In the genomic region with DNA sequence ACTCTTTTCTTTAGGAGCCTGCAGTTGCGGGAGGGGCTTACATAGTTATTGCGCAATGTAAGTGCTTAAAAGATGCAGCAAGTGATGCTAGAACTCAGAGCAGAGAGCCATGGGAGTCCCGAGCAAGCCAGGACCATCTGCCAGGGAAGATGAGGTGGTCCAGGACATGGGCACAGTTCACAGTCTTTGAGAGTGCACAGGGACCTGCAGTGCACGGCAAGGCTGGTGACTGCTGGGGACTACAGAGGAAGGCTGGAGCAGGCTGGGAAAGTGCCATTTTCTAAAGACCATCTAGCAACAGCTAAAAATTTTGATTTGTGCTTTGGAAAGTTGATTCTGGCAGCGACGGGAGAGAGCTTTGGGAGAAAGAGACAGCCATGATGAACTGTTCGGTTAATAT, we compare ENCODE assay signal across 12 mouse cellular contexts.
DNase-seq lines count a peak whose midpoint lies in the region; ATAC-seq and TF ChIP-seq lines count a peak whose summit lies in the region.
"Had no signal": no experiment of that assay in that cellular context is flagged by ENCODE, and none has a peak within 500 bp of the region (broad histone marks: within the 10 kb centered on the region; RNA-seq: fewer than 3 reads in every experiment).

No protein-coding gene starts in this region.

- no peak for DNase-seq in kidney, adult 2 months
- DNase-seq in kidney, postnatal 36 days, result no peak
- no peak for DNase-seq in embryonic facial prominence, embryonic 10.5 days (ENCODE audit: low spot score)
- no peak for DNase-seq in embryonic facial prominence, embryonic 14.5 days (ENCODE audit: low spot score)
- DNase-seq in thymus, postnatal 10 days (ENCODE audit: low spot score in 2 of 2), result no peak
- DNase-seq: cerebellum, postnatal 10 days; lung, postnatal 14 days had no signal

- H3K36me3 ChIP-seq in kidney, adult 2 months (ENCODE audit: control insufficient read depth, insufficient read depth, low read length), result no peaks in the 10 kb centered on the region
- no peaks in the 10 kb centered on the region for H3K36me3 ChIP-seq in embryonic facial prominence, embryonic 10.5 days (replicated peaks)
- no peaks in the 10 kb centered on the region for H3K36me3 ChIP-seq in embryonic facial prominence, embryonic 14.5 days (ENCODE audit: control insufficient read depth, insufficient read depth, low read length)
- H3K36me3 ChIP-seq in limb, embryonic 12.5 days, result no peaks in the 10 kb centered on the region
- no peaks in the 10 kb centered on the region for H3K36me3 ChIP-seq in forebrain, embryonic 16.5 days (ENCODE audit: control insufficient read depth, insufficient read depth)
- H3K36me3 ChIP-seq: midbrain, embryonic 13.5 days had no signal

- no peak for TF ChIP-seq CTCF in kidney, adult 2 months (conservative IDR thresholded peaks at IDR 0.05; ENCODE audit: insufficient read depth, insufficient read length, low read depth, low read length)

- no peak for TF ChIP-seq POLR2A in kidney, adult 2 months (IDR thresholded peaks at IDR 0.05; ENCODE audit: low read depth, low read length)

- H3K27ac ChIP-seq in kidney, adult 2 months (ENCODE audit: insufficient read depth, low read depth, low read length), result peak overlapping the region; percentile 15
- peak overlapping the region; percentile 57; the same call in 1 of the 2 replicates for H3K27ac ChIP-seq in embryonic facial prominence, embryonic 10.5 days (replicated peaks)
- H3K27ac ChIP-seq in embryonic facial prominence, embryonic 14.5 days (replicated peaks; ENCODE audit: low read depth, low read length), result peak overlapping the region; percentile 63
- H3K27ac ChIP-seq in limb, embryonic 12.5 days, result peak overlapping the region; percentile 53; the same call in 1 of the 2 replicates
- H3K27ac ChIP-seq in forebrain, embryonic 16.5 days (ENCODE audit: low read length), result no peak overlapping the region
- H3K27ac ChIP-seq: layer of hippocampus, adult 2 months; midbrain, embryonic 13.5 days had no signal

- H3K9me3 ChIP-seq in embryonic facial prominence, embryonic 10.5 days, result no peaks in the 10 kb centered on the region
- no peaks in the 10 kb centered on the region for H3K9me3 ChIP-seq in embryonic facial prominence, embryonic 14.5 days (ENCODE audit: control insufficient read depth, low read length)
- H3K9me3 ChIP-seq in limb, embryonic 12.5 days, result no peaks in the 10 kb centered on the region
- H3K9me3 ChIP-seq in forebrain, embryonic 16.5 days (ENCODE audit: control insufficient read depth, low read length), result no peaks in the 10 kb centered on the region
- H3K9me3 ChIP-seq: midbrain, embryonic 13.5 days had no signal

- no peaks in the 10 kb centered on the region for H3K27me3 ChIP-seq in kidney, adult 2 months (replicated peaks; ENCODE audit: control insufficient read depth, insufficient read depth, low read length)
- H3K27me3 ChIP-seq in embryonic facial prominence, embryonic 10.5 days (replicated peaks; ENCODE audit: low read depth, poor library complexity, severe bottlenecking), result no peaks in the 10 kb centered on the region
- H3K27me3 ChIP-seq in embryonic facial prominence, embryonic 14.5 days (replicated peaks; ENCODE audit: control insufficient read depth, insufficient read depth, low read length), result no peaks in the 10 kb centered on the region; the same call in 1 of the 2 replicates
- H3K27me3 ChIP-seq in limb, embryonic 12.5 days, result no peaks in the 10 kb centered on the region
- no peaks in the 10 kb centered on the region for H3K27me3 ChIP-seq in forebrain, embryonic 16.5 days (replicated peaks; ENCODE audit: control insufficient read depth, insufficient read depth, low read length)
- H3K27me3 ChIP-seq: midbrain, embryonic 13.5 days had no signal

- no peak overlapping the region for H3K4me3 ChIP-seq in kidney, adult 2 months (ENCODE audit: insufficient read depth, low read depth, low read length)
- no peak overlapping the region for H3K4me3 ChIP-seq in embryonic facial prominence, embryonic 10.5 days
- H3K4me3 ChIP-seq in embryonic facial prominence, embryonic 14.5 days (ENCODE audit: low read depth, low read length), result no peak overlapping the region
- no peak overlapping the region for H3K4me3 ChIP-seq in limb, embryonic 12.5 days (replicated peaks)
- no peak overlapping the region for H3K4me3 ChIP-seq in forebrain, embryonic 16.5 days (replicated peaks; ENCODE audit: low read length)
- H3K4me3 ChIP-seq: layer of hippocampus, adult 2 months; midbrain, embryonic 13.5 days had no signal

- ATAC-seq in embryonic facial prominence, embryonic 14.5 days (ENCODE audit: low read depth), result no peak
- ATAC-seq in limb, embryonic 12.5 days (ENCODE audit: insufficient number of reproducible peaks, insufficient read depth, low FRiP score, low TSS enrichment, low read depth), result no peak
- ATAC-seq in forebrain, embryonic 16.5 days, result no peak
- ATAC-seq in frontal cortex, adult (ENCODE audit: low TSS enrichment), result no peak
- ATAC-seq: midbrain, embryonic 13.5 days had no signal

- no peak overlapping the region for H3K4me2 ChIP-seq in embryonic facial prominence, embryonic 14.5 days (ENCODE audit: low read depth, low read length)
- H3K4me2 ChIP-seq in limb, embryonic 12.5 days, result no peak overlapping the region
- no peak overlapping the region for H3K4me2 ChIP-seq in forebrain, embryonic 16.5 days (ENCODE audit: low read length)
- H3K4me2 ChIP-seq: midbrain, embryonic 13.5 days had no signal

- no peaks in the 10 kb centered on the region for H3K4me1 ChIP-seq in kidney, adult 2 months (ENCODE audit: control insufficient read depth, insufficient read depth, low read length)
- H3K4me1 ChIP-seq in embryonic facial prominence, embryonic 10.5 days, result peaks cover 23% of the 10 kb centered on the region
- H3K4me1 ChIP-seq in embryonic facial prominence, embryonic 14.5 days (ENCODE audit: control insufficient read depth, insufficient read depth, low read length), result peaks cover 27% of the 10 kb centered on the region
- H3K4me1 ChIP-seq in limb, embryonic 12.5 days (replicated peaks), result peaks cover 17% of the 10 kb centered on the region
- no peaks in the 10 kb centered on the region for H3K4me1 ChIP-seq in forebrain, embryonic 16.5 days (replicated peaks; ENCODE audit: control insufficient read depth, insufficient read depth, low read length)
- H3K4me1 ChIP-seq: midbrain, embryonic 13.5 days had no signal

- 75% methylated on average over 7 of the region's 7 CpGs for WGBS in kidney, adult 2 months
- WGBS in embryonic facial prominence, embryonic 10.5 days, result 83% methylated on average over 7 of the region's 7 CpGs
- WGBS in embryonic facial prominence, embryonic 14.5 days, result 64% methylated on average over 7 of the region's 7 CpGs
- WGBS in limb, embryonic 12.5 days, result 71% methylated on average over 7 of the region's 7 CpGs
- WGBS in forebrain, embryonic 16.5 days, result 88% methylated on average over 7 of the region's 7 CpGs

- no peak overlapping the region for H3K9ac ChIP-seq in embryonic facial prominence, embryonic 14.5 days (ENCODE audit: low read depth, low read length)
- no peak overlapping the region for H3K9ac ChIP-seq in limb, embryonic 12.5 days (replicated peaks)
- H3K9ac ChIP-seq in forebrain, embryonic 16.5 days (replicated peaks; ENCODE audit: low read depth, low read length), result no peak overlapping the region
- H3K9ac ChIP-seq: midbrain, embryonic 13.5 days had no signal
